Mouse (Mus musculus) left cerebral cortex, postnatal 25 days (tissue): ENCODE data around the gene Vmn1r78. TPM values are rescaled to one million over a fixed set of nuclear protein-coding genes. Genes with fewer than 3 reads are reported as not detected.
"Not testable (repeated sequence)": the region's sequence is repeated elsewhere in the genome, so short reads cannot be mapped to it uniquely, and the experiment has no call there.

Source experiments
- DNase-seq, 2 experiments: peaks; one replicate each; pipeline ENCODE4 v3.0.0; 2022; ENCODE audit warnings: low spot score in 2 of 2, mixed read lengths in 1 of 2
- intact Hi-C: fragments of 180-260 bp; cut with DNase I; formaldehyde crosslinking; loops from one replicate; pipeline ENCODE4 v1.15.1; 2025
- total RNA-seq, 2 experiments: library from RNA; stranded (reverse); gene quantifications; 2 replicates each; pipeline ENCODE4 v1.2.3; 2021

Vmn1r78 gene
- total RNA-seq = not detected

DNA sequence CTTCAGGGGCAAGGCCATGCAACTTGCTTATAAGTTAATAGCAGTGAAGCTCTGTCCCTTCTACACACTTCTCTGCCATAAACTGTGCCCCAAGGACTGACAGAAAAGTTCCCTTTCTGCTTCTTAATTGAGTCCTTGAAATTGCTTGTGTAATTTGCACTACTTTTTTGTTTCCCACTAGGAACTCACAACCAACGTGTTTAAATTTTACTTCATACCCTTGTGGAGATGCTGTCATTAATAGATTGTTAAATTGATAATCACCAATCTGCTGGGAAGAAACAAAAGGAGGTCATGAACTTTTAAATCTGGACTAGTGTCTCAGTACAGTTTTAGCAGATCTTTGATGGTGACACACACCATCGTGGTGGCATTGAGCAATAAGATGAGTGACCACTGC, at the start of gene Vmn1r78:
Gene Vmn1r78 (plus strand): TSS at position 301 of the 400 bp plus-strand sequence.
- intact Hi-C loops = no loop called here
- DNase-seq = no peak

GRCm38 (mm10) chr7:12156463-12156862, 6.4 kb downstream of the Vmn1r78 start:
- intact Hi-C loops, DNase-seq: not testable (repeated sequence)

DNA sequence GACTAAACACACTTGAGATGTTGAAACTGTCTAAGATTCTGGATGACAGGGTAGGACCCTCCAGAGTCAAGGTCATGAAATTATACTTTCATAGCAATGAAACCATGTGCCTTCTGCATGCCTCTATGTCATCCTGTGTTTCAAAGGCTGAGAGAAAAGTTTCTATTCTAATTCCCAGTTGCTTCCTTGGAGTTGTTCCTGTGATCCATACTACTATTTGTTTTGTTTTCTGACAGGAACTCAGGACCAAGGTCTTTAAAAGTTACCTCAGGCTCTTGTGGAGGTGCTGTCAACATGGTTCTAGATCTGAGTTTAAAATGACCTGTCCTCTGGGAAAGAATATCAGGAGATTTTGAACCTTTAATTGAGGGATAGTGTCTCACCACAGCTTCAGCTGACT, 20.9 kb downstream of the Vmn1r78 start, which contains the start of gene Vmn1r79:
Gene Vmn1r79 (plus strand): TSS at position 301 of the 400 bp plus-strand sequence.
- DNase-seq, intact Hi-C loops: not testable (repeated sequence)

DNA sequence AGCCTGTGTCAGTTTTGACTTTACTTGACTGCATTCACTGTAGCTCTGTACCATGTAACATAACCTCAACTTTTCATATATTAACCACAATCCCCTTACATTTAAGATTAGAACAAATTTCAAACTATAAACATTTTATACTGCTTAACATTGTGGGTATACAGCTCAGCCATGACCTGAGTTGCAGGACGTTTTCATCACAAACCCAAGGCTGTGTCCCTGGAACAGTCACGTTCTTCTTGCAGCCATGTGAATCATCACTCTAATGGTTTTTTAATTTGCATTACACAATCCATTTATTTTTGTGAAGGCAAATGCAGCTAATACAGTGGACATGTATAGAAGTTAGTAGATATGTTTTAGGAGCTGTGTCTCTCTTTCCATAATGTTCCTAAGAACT, 22.9 kb downstream of the Vmn1r78 start:
- intact Hi-C loops, DNase-seq: not testable (repeated sequence)

DNA sequence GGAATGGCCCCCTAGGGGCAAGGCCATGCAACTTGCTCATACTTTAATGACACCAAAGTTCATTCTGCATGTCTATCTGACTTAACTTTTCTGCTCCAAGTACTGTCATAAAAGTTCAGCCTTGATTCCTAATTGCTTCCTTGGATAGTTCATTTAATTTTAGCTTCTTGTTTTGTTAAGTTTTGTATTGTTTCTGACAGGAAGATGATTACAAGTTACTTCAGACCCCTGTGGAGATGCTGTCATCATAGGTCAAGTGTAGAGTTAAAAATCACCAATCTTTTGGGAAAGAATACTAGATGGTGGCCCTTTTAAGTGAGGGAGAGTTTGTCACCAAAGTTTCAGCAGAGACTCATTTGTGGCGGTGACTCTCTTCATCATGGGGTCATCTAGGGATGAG, 38.9 kb downstream of the Vmn1r78 start, which contains the start of gene Vmn1r80:
Gene Vmn1r80 (plus strand): TSS at position 301 of the 400 bp plus-strand sequence.
- intact Hi-C loops = no loop called here
- no peak for DNase-seq

GRCm38 (mm10) chr7:12204141-12204540, 54.1 kb downstream of the Vmn1r78 start:
- no peak for DNase-seq
- intact Hi-C loops = no loop called here

Other genes with a start within 250 kb of the Vmn1r78 start
- gene Vmn1r76, start 212.0 kb upstream of the Vmn1r78 start, total RNA-seq = not detected
- gene Vmn1r77, start 113.5 kb upstream of the Vmn1r78 start, total RNA-seq = not detected
- not detected for gene Vmn1r79, start 21.0 kb downstream of the Vmn1r78 start, total RNA-seq
- not detected for gene Vmn1r80, start 39.0 kb downstream of the Vmn1r78 start, total RNA-seq
- gene Vmn1r81, start 118.0 kb downstream of the Vmn1r78 start, total RNA-seq = not detected
- gene Vmn1r82, start 150.2 kb downstream of the Vmn1r78 start, total RNA-seq = not detected
- not detected for gene Vmn1r83, start 179.2 kb downstream of the Vmn1r78 start, total RNA-seq
- not detected for gene Vmn1r84, start 219.0 kb downstream of the Vmn1r78 start, total RNA-seq